Mouse (Mus musculus) embryonic facial prominence, embryonic 11.5 days (tissue): ENCODE measurements around the gene Spsb4. TPM values are rescaled to one million over a fixed set of nuclear protein-coding genes. Genes with fewer than 3 reads are reported as not detected.

Source experiments
- ATAC-seq: fragments of 200-750 bp; cut with Nextera tagmentation; replicated peaks from 2 replicates; pipeline ENCODE4 v1.8.0; 2017; ENCODE audit warnings: low read depth; ENCODE audit not compliant: insufficient number of reproducible peaks, low FRiP score, low TSS enrichment
- DNase-seq: peaks from one replicate; pipeline ENCODE4 v3.0.0-alpha.2; 2015; ENCODE audit warnings: low spot score
- H3K27ac ChIP-seq: fragments of 300-500 bp; sonication (generic); replicated peaks from 2 replicates; pipeline ENCODE4 v1.5.1; 2014; ENCODE audit warnings: mild to moderate bottlenecking, low read depth, low read length, control low read depth
- H3K27me3 ChIP-seq: fragments of 300-500 bp; sonication (generic); 2 replicates; pipeline ENCODE4 v1.6.1; 2014; ENCODE audit warnings: mild to moderate bottlenecking, low read length, moderate library complexity, mixed read lengths; ENCODE audit not compliant: control insufficient read depth, insufficient read depth
- H3K36me3 ChIP-seq: fragments of 300-500 bp; sonication (generic); replicated peaks from 2 replicates; pipeline ENCODE4 v1.6.1; 2014; ENCODE audit warnings: low read depth, mild to moderate bottlenecking, low read length, moderate library complexity, mixed read lengths; ENCODE audit not compliant: control insufficient read depth, insufficient read depth
- H3K4me1 ChIP-seq: fragments of 300-500 bp; sonication (generic); 2 replicates; pipeline ENCODE4 v1.6.1; 2014; ENCODE audit warnings: low read length, mixed read lengths; ENCODE audit not compliant: control insufficient read depth, insufficient read depth
- H3K4me2 ChIP-seq: fragments of 300-500 bp; sonication (generic); 2 replicates; pipeline ENCODE4 v1.6.1; 2014; ENCODE audit warnings: low read depth, mild to moderate bottlenecking, control low read depth, low read length, moderate library complexity
- H3K4me3 ChIP-seq: fragments of 300-500 bp; sonication (generic); 2 replicates; pipeline ENCODE4 v1.5.1; 2014; ENCODE audit warnings: low read depth, low read length, control low read depth
- H3K9ac ChIP-seq: fragments of 300-500 bp; sonication (generic); replicated peaks from 2 replicates; pipeline ENCODE4 v1.6.1; 2014; ENCODE audit warnings: mild to moderate bottlenecking, control low read depth, low read length
- H3K9me3 ChIP-seq: fragments of 300-500 bp; sonication (generic); replicated peaks from 2 replicates; pipeline ENCODE4 v1.6.1; 2016; ENCODE audit warnings: mild to moderate bottlenecking, low read length, inconsistent platforms, mixed read lengths; ENCODE audit not compliant: control insufficient read depth
- WGBS: fragments of 180-500 bp; shearing (Covaris S2); extraction: QIAGEN DNeasy Blood & Tissue Kit; methylation state at CpG from one replicate; pipeline ENCODE4 v1.1.7; 2014; 5-methylcytosine and 5-hydroxymethylcytosine counted together
- polyA plus RNA-seq: library from polyadenylated mRNA; unstranded; fragments of >200 nt; fragmentation: Nextera tagmentation; extraction: Ambion mirVana; gene quantifications from 2 replicates; pipeline ENCODE4 v1.2.1, GENCODE M21; 2014

Spsb4 gene
- polyA plus RNA-seq, 1 experiment from 2014 or later: 39.7 TPM

DNA sequence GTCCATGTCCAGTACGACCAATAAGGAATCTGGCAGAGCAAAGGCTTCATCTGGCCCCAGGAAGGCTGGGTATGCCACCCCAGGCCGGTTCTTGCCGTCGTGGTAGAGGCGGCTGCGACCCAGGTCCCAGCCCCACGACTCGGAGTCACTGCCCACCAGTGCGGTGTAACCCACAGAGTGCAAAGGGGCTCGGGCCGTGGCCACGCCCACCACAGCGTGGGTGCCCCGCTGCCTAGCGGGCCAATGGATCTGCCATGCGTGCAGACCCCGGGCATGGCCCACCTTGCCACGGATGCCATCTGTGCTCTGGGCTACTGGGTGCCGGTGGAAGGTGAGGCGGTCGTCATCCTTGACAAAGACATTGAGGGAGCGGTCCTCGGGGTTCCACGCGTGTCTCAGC is 22.9 kb downstream of the Spsb4 start:
- no peak overlapping the region for H3K27ac ChIP-seq
- no peaks in the 10 kb centered on the region; the same call in 1 of the 2 replicates for H3K4me1 ChIP-seq
- H3K4me2 ChIP-seq: no peak overlapping the region
- WGBS: 96% methylated on average over 25 of the region's 25 CpGs
- DNase-seq: no peak
- no peaks in the 10 kb centered on the region for H3K36me3 ChIP-seq
- ATAC-seq: 0 out of 2 replicates have a peak, but pooled peaks have one; percentile 13
- H3K4me3 ChIP-seq: no peak overlapping the region
- no peaks in the 10 kb centered on the region for H3K27me3 ChIP-seq
- H3K9ac ChIP-seq: no peak overlapping the region
- H3K9me3 ChIP-seq: no peaks in the 10 kb centered on the region

- H3K27ac ChIP-seq: no peak overlapping the region
- no peak overlapping the region for H3K4me2 ChIP-seq
- H3K9me3 ChIP-seq: no peaks in the 10 kb centered on the region
- H3K4me3 ChIP-seq: no peak overlapping the region
- H3K4me1 ChIP-seq: peaks cover 4% of the 10 kb centered on the region; the same call in 1 of the 2 replicates
- 82% methylated on average over 9 of the region's 9 CpGs for WGBS
- no peak for ATAC-seq
- no peaks in the 10 kb centered on the region for H3K36me3 ChIP-seq
- H3K9ac ChIP-seq: no peak overlapping the region
- no peak for DNase-seq
- H3K27me3 ChIP-seq: no peaks in the 10 kb centered on the region
Observed at GRCm38 (mm10) chr9:96994733-96995132, 23.9 kb downstream of the Spsb4 start.

- Histone ChIP-seq H3K9ac (no peak overlapping the region), H3K4me2 (no peak overlapping the region), H3K9me3 (no peaks in the 10 kb centered on the region), H3K4me3 (no peak overlapping the region), H3K27ac (no peak overlapping the region), H3K4me1 (peaks cover 5% of the 10 kb centered on the region; the same call in 1 of the 2 replicates), H3K36me3 (no peaks in the 10 kb centered on the region), H3K27me3 (no peaks in the 10 kb centered on the region)
- ATAC-seq (no peak), DNase-seq (no peak)
- 86% methylated on average over 14 of the region's 14 CpGs for WGBS
Observed at GRCm38 (mm10) chr9:96991118-96991517, 27.5 kb downstream of the Spsb4 start.

- Histone ChIP-seq H3K9me3 (no peaks in the 10 kb centered on the region), H3K4me2 (no peak overlapping the region), H3K4me3 (no peak overlapping the region), H3K4me1 (peaks cover 5% of the 10 kb centered on the region; the same call in 1 of the 2 replicates), H3K27ac (no peak overlapping the region; the same call in 1 of the 2 replicates), H3K9ac (no peak overlapping the region), H3K27me3 (no peaks in the 10 kb centered on the region), H3K36me3 (no peaks in the 10 kb centered on the region)
- 23% methylated on average over 10 of the region's 10 CpGs for WGBS
- ATAC-seq (peak; percentile 78), DNase-seq (peak; percentile 65)
Observed at GRCm38 (mm10) chr9:96989389-96989990, 29.2 kb downstream of the Spsb4 start.

GRCm38 (mm10) chr9:96986797-96987473 is 31.7 kb downstream of the Spsb4 start:
- H3K4me3 ChIP-seq: no peak overlapping the region
- H3K4me1 ChIP-seq: peaks cover 13% of the 10 kb centered on the region
- H3K36me3 ChIP-seq: no peaks in the 10 kb centered on the region
- H3K27ac ChIP-seq: no peak overlapping the region
- H3K9ac ChIP-seq: no peak overlapping the region
- DNase-seq (no peak), ATAC-seq (no peak)
- no peak overlapping the region for H3K4me2 ChIP-seq
- WGBS: 41% methylated on average over 11 of the region's 11 CpGs
- no peaks in the 10 kb centered on the region for H3K9me3 ChIP-seq
- no peaks in the 10 kb centered on the region for H3K27me3 ChIP-seq

DNA sequence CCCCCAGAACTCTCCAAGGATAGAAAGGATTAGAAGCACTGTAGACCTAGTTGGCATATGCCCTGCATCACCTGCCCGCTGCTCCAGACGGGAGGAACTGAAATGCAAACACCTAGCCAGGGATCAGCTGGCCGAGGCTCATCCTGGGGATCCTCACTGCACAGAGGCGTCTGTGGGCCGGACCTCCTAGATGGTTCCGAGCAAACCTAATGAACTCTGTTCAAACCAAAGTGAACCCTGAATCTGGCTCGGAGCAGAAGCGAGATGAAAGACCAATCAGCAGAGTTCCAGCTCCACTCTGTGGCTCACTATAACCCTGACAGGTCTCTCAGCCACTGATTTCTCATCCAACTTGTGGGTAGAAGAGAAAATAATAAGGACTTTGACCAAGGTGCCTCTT is 34.6 kb downstream of the Spsb4 start:
- DNase-seq (no peak), ATAC-seq (no peak)
- no peaks in the 10 kb centered on the region for H3K9me3 ChIP-seq
- H3K36me3 ChIP-seq: no peaks in the 10 kb centered on the region
- no peak overlapping the region for H3K4me3 ChIP-seq
- H3K27me3 ChIP-seq: no peaks in the 10 kb centered on the region
- H3K4me1 ChIP-seq: peaks cover 27% of the 10 kb centered on the region
- no peak overlapping the region for H3K9ac ChIP-seq
- WGBS: 85% methylated on average over 8 of the region's 8 CpGs
- no peak overlapping the region for H3K4me2 ChIP-seq
- H3K27ac ChIP-seq: no peak overlapping the region

DNA sequence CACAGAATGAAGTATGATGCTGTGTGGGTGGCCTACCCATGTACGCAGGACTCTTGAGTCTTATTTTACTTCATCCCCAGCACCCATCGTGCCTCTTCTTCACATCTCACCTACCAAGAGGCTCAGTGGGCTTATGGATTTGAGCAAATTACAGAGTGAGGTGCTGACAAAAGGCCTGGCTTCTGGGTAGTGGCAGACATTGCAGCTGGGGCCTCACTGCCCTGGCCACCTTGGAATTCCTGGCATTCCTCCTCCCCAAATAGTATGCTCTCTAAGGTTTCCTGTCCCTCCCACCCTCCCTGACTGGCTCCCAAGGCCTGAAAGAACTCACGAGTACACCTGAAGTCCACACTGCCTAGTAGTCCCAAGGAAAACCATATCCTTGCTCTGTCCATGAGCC is 35.7 kb downstream of the Spsb4 start:
- Histone ChIP-seq H3K9me3 (no peaks in the 10 kb centered on the region), H3K27me3 (no peaks in the 10 kb centered on the region), H3K4me1 (peaks cover 27% of the 10 kb centered on the region), H3K4me3 (no peak overlapping the region), H3K36me3 (no peaks in the 10 kb centered on the region), H3K9ac (no peak overlapping the region), H3K27ac (peak overlapping the region; percentile 54), H3K4me2 (no peak overlapping the region)
- WGBS: 30% methylated on average over 3 of the region's 3 CpGs
- ATAC-seq: no peak
- DNase-seq: no peak

- H3K9me3 ChIP-seq: no peaks in the 10 kb centered on the region
- peaks cover 27% of the 10 kb centered on the region for H3K4me1 ChIP-seq
- H3K4me2 ChIP-seq: no peak overlapping the region
- peak; percentile 77 for DNase-seq
- no peak for ATAC-seq
- no peaks in the 10 kb centered on the region for H3K36me3 ChIP-seq
- no peak overlapping the region for H3K9ac ChIP-seq
- WGBS: 2% methylated on average over 3 of the region's 3 CpGs
- no peaks in the 10 kb centered on the region for H3K27me3 ChIP-seq
- H3K27ac ChIP-seq: peak overlapping the region; percentile 54
- no peak overlapping the region for H3K4me3 ChIP-seq
Observed at GRCm38 (mm10) chr9:96982351-96982750, 36.3 kb downstream of the Spsb4 start.
